Mouse (Mus musculus): ENCODE results near the gene St6galnac3. TPM values are rescaled to one million over a fixed set of nuclear protein-coding genes. Genes with fewer than 3 reads are reported as not detected.

The St6galnac3 gene
- polyA plus RNA-seq, 1 experiment: 2.5 TPM

GRCm38 (mm10) chr3:153421060-153421917 is 303.7 kb downstream of the St6galnac3 start:
- H3K4me1 ChIP-seq (ENCODE audit: control insufficient read depth, insufficient read depth, low read length): peaks cover 5% of the 10 kb centered on the region
- no peak overlapping the region for H3K4me3 ChIP-seq (ENCODE audit: insufficient read depth, low read length)
- TF ChIP-seq CTCF (IDR thresholded peaks at IDR 0.05; ENCODE audit: borderline replicate concordance, insufficient read depth, low read length) (no peak), POLR2A (IDR thresholded peaks at IDR 0.05; ENCODE audit: low read depth, low read length) (no peak)
- no peak overlapping the region for H3K27ac ChIP-seq (ENCODE audit: insufficient read depth, low read length)

DNA sequence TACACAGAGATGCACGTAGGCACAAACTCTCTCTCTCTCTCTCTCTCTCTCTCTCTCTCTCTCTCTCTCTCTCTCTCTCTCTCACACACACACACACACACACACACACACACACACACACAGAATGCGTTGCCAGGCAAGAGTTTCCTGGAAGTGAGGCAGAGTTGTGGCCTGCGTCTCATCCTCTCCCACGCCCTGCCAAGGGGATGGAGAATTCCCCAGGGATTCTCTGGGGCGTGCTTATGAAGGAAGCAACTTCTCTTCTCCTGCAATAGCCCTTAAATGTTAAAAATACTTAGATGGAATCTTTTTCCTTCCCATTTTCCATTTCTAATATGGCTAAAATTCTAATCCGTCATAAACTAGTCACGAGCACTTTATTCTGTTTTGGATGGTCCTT is 305.6 kb downstream of the St6galnac3 start:
- no peak overlapping the region for H3K4me3 ChIP-seq (ENCODE audit: insufficient read depth, low read length)
- TF ChIP-seq POLR2A (IDR thresholded peaks at IDR 0.05; ENCODE audit: low read depth, low read length) (no peak), CTCF (IDR thresholded peaks at IDR 0.05; ENCODE audit: borderline replicate concordance, insufficient read depth, low read length) (no peak)
- no peak overlapping the region for H3K27ac ChIP-seq (ENCODE audit: insufficient read depth, low read length)
- H3K4me1 ChIP-seq (ENCODE audit: control insufficient read depth, insufficient read depth, low read length): peaks cover 4% of the 10 kb centered on the region

GRCm38 (mm10) chr3:153417001-153417400 is 308.0 kb downstream of the St6galnac3 start:
- H3K4me1 ChIP-seq (ENCODE audit: control insufficient read depth, insufficient read depth, low read length): no peaks in the 10 kb centered on the region
- H3K27ac ChIP-seq (ENCODE audit: insufficient read depth, low read length): no peak overlapping the region
- H3K4me3 ChIP-seq (ENCODE audit: insufficient read depth, low read length): no peak overlapping the region
- TF ChIP-seq CTCF (IDR thresholded peaks at IDR 0.05; ENCODE audit: borderline replicate concordance, insufficient read depth, low read length) (no peak), POLR2A (IDR thresholded peaks at IDR 0.05; ENCODE audit: low read depth, low read length) (no peak)

GRCm38 (mm10) chr3:153416383-153416782 is 308.6 kb downstream of the St6galnac3 start:
- no peak for TF ChIP-seq CTCF (IDR thresholded peaks at IDR 0.05; ENCODE audit: borderline replicate concordance, insufficient read depth, low read length)
- TF ChIP-seq POLR2A (IDR thresholded peaks at IDR 0.05; ENCODE audit: low read depth, low read length): no peak
- Histone ChIP-seq H3K27ac (ENCODE audit: insufficient read depth, low read length) (no peak overlapping the region), H3K4me3 (ENCODE audit: insufficient read depth, low read length) (no peak overlapping the region), H3K4me1 (ENCODE audit: control insufficient read depth, insufficient read depth, low read length) (no peaks in the 10 kb centered on the region)

- H3K4me3 ChIP-seq (ENCODE audit: insufficient read depth, low read length): no peak overlapping the region
- H3K27ac ChIP-seq (ENCODE audit: insufficient read depth, low read length): no peak overlapping the region
- TF ChIP-seq POLR2A (IDR thresholded peaks at IDR 0.05; ENCODE audit: low read depth, low read length): no peak
- no peak for TF ChIP-seq CTCF (IDR thresholded peaks at IDR 0.05; ENCODE audit: borderline replicate concordance, insufficient read depth, low read length)
- no peaks in the 10 kb centered on the region for H3K4me1 ChIP-seq (ENCODE audit: control insufficient read depth, insufficient read depth, low read length)
Observed at GRCm38 (mm10) chr3:153414132-153414531, 310.8 kb downstream of the St6galnac3 start.

GRCm38 (mm10) chr3:153409286-153409685 is 315.7 kb downstream of the St6galnac3 start:
- TF ChIP-seq CTCF (IDR thresholded peaks at IDR 0.05; ENCODE audit: borderline replicate concordance, insufficient read depth, low read length): no peak
- TF ChIP-seq POLR2A (IDR thresholded peaks at IDR 0.05; ENCODE audit: low read depth, low read length): no peak
- H3K4me1 ChIP-seq (ENCODE audit: control insufficient read depth, insufficient read depth, low read length): no peaks in the 10 kb centered on the region
- H3K27ac ChIP-seq (ENCODE audit: insufficient read depth, low read length): no peak overlapping the region
- no peak overlapping the region for H3K4me3 ChIP-seq (ENCODE audit: insufficient read depth, low read length)

DNA sequence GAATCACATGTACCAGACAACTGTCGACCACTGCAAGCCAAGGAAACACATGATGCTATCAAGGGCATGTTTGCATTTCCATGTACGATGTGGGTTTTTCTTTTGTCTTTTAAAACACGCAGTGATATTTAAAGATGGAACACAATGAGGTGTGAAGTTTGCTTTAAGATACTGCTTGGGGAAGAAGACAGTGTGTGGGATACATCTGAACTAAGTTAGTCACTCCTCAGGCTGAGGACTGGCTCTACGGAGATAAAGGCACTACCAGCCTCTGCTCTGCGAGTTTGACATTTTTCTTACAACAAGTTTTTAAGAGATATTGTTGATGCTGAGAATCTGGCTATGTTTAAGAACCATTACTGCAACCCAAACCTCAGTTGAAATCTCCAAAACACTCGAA is 316.6 kb downstream of the St6galnac3 start:
- TF ChIP-seq CTCF (IDR thresholded peaks at IDR 0.05; ENCODE audit: borderline replicate concordance, insufficient read depth, low read length) (no peak), POLR2A (IDR thresholded peaks at IDR 0.05; ENCODE audit: low read depth, low read length) (no peak)
- no peak overlapping the region for H3K27ac ChIP-seq (ENCODE audit: insufficient read depth, low read length)
- no peaks in the 10 kb centered on the region for H3K4me1 ChIP-seq (ENCODE audit: control insufficient read depth, insufficient read depth, low read length)
- H3K4me3 ChIP-seq (ENCODE audit: insufficient read depth, low read length): no peak overlapping the region

- peak overlapping the region; percentile 64; the same call in 1 of the 2 replicates for H3K27ac ChIP-seq (ENCODE audit: insufficient read depth, low read length)
- H3K4me1 ChIP-seq (ENCODE audit: control insufficient read depth, insufficient read depth, low read length): no peaks in the 10 kb centered on the region
- TF ChIP-seq POLR2A (IDR thresholded peaks at IDR 0.05; ENCODE audit: low read depth, low read length): no peak
- TF ChIP-seq CTCF (IDR thresholded peaks at IDR 0.05; ENCODE audit: borderline replicate concordance, insufficient read depth, low read length): no peak
- H3K4me3 ChIP-seq (ENCODE audit: insufficient read depth, low read length): no peak overlapping the region
Observed at GRCm38 (mm10) chr3:153407698-153408097, 317.3 kb downstream of the St6galnac3 start.

- no peak overlapping the region for H3K4me3 ChIP-seq (ENCODE audit: insufficient read depth, low read length)
- peak overlapping the region; percentile 64; the same call in 1 of the 2 replicates for H3K27ac ChIP-seq (ENCODE audit: insufficient read depth, low read length)
- no peaks in the 10 kb centered on the region for H3K4me1 ChIP-seq (ENCODE audit: control insufficient read depth, insufficient read depth, low read length)
- TF ChIP-seq POLR2A (IDR thresholded peaks at IDR 0.05; ENCODE audit: low read depth, low read length) (no peak), CTCF (IDR thresholded peaks at IDR 0.05; ENCODE audit: borderline replicate concordance, insufficient read depth, low read length) (no peak)
Observed at GRCm38 (mm10) chr3:153406858-153407257, 318.1 kb downstream of the St6galnac3 start.

- no peak overlapping the region for H3K4me3 ChIP-seq (ENCODE audit: insufficient read depth, low read length)
- H3K27ac ChIP-seq (ENCODE audit: insufficient read depth, low read length): no peak overlapping the region
- TF ChIP-seq POLR2A (IDR thresholded peaks at IDR 0.05; ENCODE audit: low read depth, low read length) (no peak), CTCF (IDR thresholded peaks at IDR 0.05; ENCODE audit: borderline replicate concordance, insufficient read depth, low read length) (no peak)
- H3K4me1 ChIP-seq (ENCODE audit: control insufficient read depth, insufficient read depth, low read length): no peaks in the 10 kb centered on the region
Observed at GRCm38 (mm10) chr3:153406220-153406619, 318.8 kb downstream of the St6galnac3 start.

Measured in embryonic fibroblast, embryonic 13.5 days (primary cell).